Mouse (Mus musculus) lung, postnatal 0 days (tissue): ENCODE measurements around the gene Rai14.

ENCODE experiments used
- CTCF ChIP-seq: IDR thresholded peaks from 2 replicates; pipeline ENCODE4 v1.5.1; 2016; ENCODE audit warnings: antibody characterized with exemption, mild to moderate bottlenecking
- EP300 ChIP-seq: IDR thresholded peaks from 2 replicates; pipeline ENCODE4 v1.6.1; 2016; ENCODE audit warnings: antibody characterized with exemption, mild to moderate bottlenecking, control low read depth

DNA sequence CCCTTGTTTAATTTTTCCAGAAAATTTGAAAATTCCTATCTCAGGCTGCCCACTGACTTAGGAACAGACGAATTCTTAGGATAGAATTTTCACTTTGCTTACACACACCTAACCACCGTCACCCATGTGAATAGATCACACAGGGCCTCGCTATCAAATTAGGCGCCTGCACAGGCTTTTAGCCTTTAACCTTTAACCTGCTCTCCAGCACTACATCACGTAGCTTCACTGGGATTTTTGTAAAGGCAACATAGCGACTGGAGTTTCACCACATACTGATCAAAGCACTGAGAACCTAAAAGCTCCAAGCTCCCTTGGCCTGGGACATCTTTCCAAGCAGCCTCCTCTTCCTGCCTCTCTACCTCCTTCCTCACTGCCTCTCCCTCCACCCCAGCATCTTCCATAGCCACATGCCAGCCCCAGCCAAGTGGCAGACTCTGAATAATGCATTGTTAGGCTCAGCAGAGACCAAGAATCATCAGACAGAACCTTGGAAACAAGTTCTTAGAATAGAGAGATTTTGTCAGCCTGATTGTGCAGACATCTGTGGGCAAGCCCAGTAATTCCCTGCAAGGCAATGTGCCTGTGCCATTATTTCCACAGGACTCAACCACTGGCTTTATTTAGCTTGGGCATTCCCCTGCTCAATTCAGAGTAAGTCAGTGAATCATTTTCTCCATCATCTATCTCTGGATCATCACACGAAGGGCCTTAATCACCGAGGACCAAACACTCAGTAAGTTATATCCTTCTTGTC, 17.8 kb downstream of the Rai14 start:
- TF ChIP-seq EP300 (no peak), CTCF (no peak)
